Mouse (Mus musculus): ENCODE measurements at regions not wholly inside any gene's neighbourhood (a gene's known extent, or its start where the extent isn't known, plus 50 kb on each side); places are given as distances from the start of the nearest gene placed in this dataset.

DNA sequence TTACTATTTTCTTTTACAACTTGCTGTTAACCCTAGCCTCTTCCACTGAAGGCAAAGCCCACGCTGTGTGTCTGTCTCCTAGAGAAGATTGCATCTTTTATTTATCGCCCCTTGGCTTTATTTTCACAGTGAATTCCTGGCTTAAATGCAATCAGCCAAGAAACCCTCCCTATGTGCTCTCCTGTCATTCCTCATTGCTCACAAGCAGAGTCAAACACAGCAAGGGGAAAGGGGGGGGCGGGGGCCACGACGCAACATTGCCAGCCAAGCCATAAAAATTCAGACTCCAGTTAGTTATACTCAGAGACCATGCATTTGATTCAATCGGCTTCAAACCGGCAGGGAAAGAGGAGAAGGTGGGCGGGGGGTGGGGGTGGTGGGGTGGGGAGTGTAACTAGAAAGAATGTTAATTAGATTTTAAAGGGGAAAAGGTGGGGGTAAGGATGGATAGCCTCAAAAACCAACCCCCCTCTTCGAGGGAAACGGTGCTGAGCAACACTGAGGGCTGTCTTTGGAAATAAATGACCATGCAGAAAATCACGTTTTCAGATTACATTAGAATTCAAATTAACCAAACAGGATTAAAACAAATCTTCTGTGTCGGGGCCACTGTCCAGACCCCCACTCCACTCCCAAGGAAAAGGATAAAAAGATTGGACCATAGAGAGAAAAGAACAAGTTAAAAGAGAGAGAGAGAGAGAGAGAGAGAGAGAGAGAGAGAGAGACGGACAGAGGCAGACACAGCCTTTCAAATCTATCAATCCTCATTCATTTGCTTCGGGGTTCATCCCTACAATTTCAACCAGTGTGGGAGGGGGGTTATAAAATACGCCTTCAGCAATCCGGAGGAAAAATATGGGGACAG lies 156.6 kb upstream of the Smim15 start:
- DNase-seq (ENCODE audit: extremely low spot score, low spot score), result peak; percentile 54
- Histone ChIP-seq H3K9me3 (no peaks in the 10 kb centered on the region), H3K27me3 (ENCODE audit: poor library complexity, severe bottlenecking) (peaks cover 7% of the 10 kb centered on the region), H3K27ac (peak overlapping the region; percentile 97), H3K4me1 (peaks cover 51% of the 10 kb centered on the region), H3K4me3 (peak overlapping the region; percentile 93), H3K36me3 (replicated peaks) (no peaks in the 10 kb centered on the region)
- under 1% methylated on average over 16 of the region's 16 CpGs for WGBS

DNA sequence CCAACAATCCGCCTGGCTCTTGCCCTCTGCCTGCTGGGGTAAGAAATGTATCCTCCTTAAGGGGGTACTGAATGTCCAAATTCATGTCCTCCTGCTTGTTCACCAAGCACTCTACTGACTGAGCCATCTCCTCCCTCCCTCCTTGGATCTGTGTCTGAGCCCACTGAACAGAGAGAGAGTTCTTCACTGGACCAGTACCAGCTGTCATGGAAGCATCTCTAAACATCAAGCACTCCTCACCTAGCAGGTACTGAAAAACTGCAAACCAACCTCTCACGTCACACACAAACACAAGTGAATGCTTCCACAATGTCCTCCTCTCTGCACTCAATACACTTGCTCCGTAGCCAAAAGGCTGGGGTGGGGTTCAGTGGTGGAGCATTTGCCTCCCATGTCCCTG lies 159.4 kb upstream of the Smim15 start:
- no peak overlapping the region for H3K27ac ChIP-seq
- H3K27me3 ChIP-seq (ENCODE audit: poor library complexity, severe bottlenecking), result no peaks in the 10 kb centered on the region
- peaks cover 6% of the 10 kb centered on the region for H3K9me3 ChIP-seq
- peaks cover 13% of the 10 kb centered on the region for H3K36me3 ChIP-seq (replicated peaks)
- 85% methylated on average over 3 of the region's 3 CpGs for WGBS
- no peak overlapping the region for H3K4me3 ChIP-seq
- no peak for DNase-seq (ENCODE audit: extremely low spot score, low spot score)
- peaks cover 39% of the 10 kb centered on the region for H3K4me1 ChIP-seq

DNA sequence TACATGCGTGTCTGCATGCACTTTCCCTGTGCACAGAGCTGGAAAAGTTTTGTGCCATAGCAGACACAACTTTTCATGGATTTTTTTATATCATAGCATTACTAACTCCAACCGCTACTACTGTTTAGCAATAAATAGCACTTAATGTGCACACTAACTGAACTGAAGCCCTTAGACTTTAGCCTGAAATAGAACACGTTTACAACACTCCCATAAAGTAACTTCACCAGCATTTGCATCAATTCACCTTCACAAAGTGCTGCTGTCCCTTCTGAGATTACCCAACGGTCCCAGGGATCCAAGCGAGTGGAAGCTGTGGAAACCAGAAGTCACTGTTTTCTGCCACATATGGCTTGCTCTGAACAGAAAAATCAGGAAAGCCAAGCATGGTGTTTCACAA lies 161.9 kb upstream of the Smim15 start:
- Histone ChIP-seq H3K9me3 (peaks cover 6% of the 10 kb centered on the region), H3K4me1 (peaks cover 34% of the 10 kb centered on the region), H3K36me3 (replicated peaks) (peaks cover 13% of the 10 kb centered on the region), H3K27me3 (ENCODE audit: poor library complexity, severe bottlenecking) (no peaks in the 10 kb centered on the region), H3K27ac (no peak overlapping the region), H3K4me3 (no peak overlapping the region)
- DNase-seq (ENCODE audit: extremely low spot score, low spot score), result no peak
- WGBS, result 91% methylated on average over 5 of the region's 5 CpGs

DNA sequence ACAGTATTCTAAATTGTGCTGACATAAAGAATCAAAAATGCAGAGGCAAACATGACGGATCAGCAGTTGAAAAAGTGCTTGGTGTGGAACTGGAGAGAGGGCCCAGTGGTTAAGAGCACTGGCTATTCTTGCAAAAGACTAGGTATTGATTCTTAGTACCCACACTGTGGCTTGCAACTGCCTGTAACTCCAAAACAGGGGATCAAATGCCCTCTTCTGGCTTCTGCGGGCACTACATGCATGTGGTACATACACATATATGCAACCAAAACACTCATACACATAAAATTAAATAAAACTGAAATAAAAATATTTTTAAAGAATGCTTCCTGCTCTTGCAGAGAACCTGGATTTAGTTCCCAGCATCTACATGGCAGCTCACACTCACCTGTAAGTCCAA lies 163.7 kb upstream of the Smim15 start:
- no peak overlapping the region for H3K27ac ChIP-seq
- no peak overlapping the region for H3K4me3 ChIP-seq
- WGBS, result 95% methylated on average over 2 of the region's 2 CpGs
- H3K4me1 ChIP-seq, result peaks cover 28% of the 10 kb centered on the region
- peaks cover 6% of the 10 kb centered on the region for H3K9me3 ChIP-seq
- no peaks in the 10 kb centered on the region for H3K27me3 ChIP-seq (ENCODE audit: poor library complexity, severe bottlenecking)
- H3K36me3 ChIP-seq (replicated peaks), result peaks cover 13% of the 10 kb centered on the region
- no peak for DNase-seq (ENCODE audit: extremely low spot score, low spot score)

DNA sequence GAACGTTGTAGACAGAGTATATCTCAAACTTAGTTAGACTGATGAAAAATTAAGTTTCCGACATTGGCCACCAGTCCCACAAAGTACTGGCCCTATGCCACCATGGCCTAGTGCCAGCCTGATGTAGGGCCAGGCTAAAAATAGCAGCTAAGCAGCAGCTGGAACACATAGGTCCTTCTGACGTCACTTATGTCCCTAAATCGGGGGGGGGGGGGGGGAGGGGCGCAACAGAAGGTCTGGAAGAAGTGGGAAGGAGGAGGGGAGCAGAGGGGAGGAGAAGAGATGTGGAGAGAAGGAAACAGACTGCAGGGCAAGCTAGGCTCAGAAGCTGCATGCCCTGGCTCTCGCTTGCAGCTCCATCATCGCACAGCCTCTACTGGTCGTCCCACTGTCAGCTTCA lies 164.7 kb upstream of the Smim15 start:
- WGBS, result 95% methylated on average over 7 of the region's 8 CpGs
- H3K4me3 ChIP-seq, result no peak overlapping the region
- H3K9me3 ChIP-seq, result peaks cover 6% of the 10 kb centered on the region
- peaks cover 23% of the 10 kb centered on the region for H3K4me1 ChIP-seq
- DNase-seq (ENCODE audit: extremely low spot score, low spot score), result no peak
- no peak overlapping the region for H3K27ac ChIP-seq
- H3K36me3 ChIP-seq (replicated peaks), result peaks cover 13% of the 10 kb centered on the region
- H3K27me3 ChIP-seq (ENCODE audit: poor library complexity, severe bottlenecking), result no peaks in the 10 kb centered on the region

DNA sequence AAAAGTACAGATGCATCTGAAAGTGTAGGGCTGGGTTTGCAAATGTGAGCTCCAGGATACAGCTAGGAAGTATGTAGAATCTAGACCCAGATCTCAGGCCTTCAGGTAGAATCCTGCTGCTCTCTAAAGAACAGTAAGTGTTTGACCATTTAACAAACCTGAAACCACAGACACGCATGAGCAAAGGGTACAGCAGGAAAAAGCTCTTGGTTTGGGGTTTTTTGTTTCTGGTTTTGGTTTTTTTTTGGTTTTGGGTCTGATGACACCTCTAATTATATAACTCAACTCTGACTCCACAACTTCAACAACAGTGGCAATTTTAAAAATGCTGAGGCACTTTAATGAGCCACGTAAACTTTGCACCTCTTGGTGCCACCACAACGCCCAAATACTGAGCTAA lies 165.3 kb upstream of the Smim15 start:
- Histone ChIP-seq H3K36me3 (replicated peaks) (peaks cover 13% of the 10 kb centered on the region), H3K4me1 (peaks cover 21% of the 10 kb centered on the region), H3K4me3 (no peak overlapping the region), H3K27ac (no peak overlapping the region), H3K9me3 (peaks cover 6% of the 10 kb centered on the region), H3K27me3 (ENCODE audit: poor library complexity, severe bottlenecking) (no peaks in the 10 kb centered on the region)
- WGBS, result 97% methylated on average over 3 of the region's 3 CpGs
- DNase-seq (ENCODE audit: extremely low spot score, low spot score), result no peak

DNA sequence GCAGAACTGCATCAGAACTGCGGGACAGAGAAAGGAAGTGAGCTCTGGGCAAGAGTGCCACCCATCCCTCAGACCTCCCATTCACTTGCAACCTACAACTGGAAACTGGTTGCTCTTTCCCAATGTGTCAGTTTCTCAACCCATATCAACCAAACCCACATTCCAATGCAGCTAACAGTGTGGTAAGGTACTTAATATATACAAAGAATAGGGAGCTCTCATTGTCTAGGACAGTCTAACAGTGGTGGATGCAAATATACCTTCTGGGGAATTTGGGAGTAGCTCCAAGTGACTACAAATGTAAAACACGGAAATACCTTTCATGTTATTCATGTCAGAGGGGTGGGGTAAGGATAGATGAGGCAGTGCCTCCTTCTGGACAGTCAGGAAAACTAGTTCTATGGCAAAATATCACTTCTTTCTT lies 171.0 kb upstream of the Smim15 start:
- Histone ChIP-seq H3K9me3 (no peaks in the 10 kb centered on the region), H3K36me3 (replicated peaks) (no peaks in the 10 kb centered on the region), H3K4me1 (peaks cover 46% of the 10 kb centered on the region), H3K27me3 (ENCODE audit: poor library complexity, severe bottlenecking) (no peaks in the 10 kb centered on the region), H3K27ac (no peak overlapping the region), H3K4me3 (no peak overlapping the region)
- 69% methylated on average over 2 of the region's 2 CpGs for WGBS
- DNase-seq (ENCODE audit: extremely low spot score, low spot score), result no peak

DNA sequence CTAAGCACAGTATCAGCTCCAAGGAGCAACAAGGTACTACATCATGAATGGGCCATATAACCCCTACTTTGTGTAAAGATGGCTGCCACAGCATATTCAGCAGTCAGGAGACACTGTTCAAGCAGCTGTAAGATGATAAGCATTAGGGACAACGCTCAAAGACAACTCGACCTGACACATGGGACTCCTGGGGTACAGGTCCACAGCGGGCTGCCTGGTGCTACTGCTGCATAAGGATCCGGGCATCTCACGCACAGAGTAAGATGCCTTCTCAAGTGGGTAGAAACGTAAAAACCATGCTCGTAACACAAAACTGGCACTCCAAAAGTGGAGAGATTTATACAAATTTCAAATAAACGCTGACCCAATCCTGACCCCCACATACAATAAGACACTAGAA lies 171.7 kb upstream of the Smim15 start:
- Histone ChIP-seq H3K27me3 (ENCODE audit: poor library complexity, severe bottlenecking) (no peaks in the 10 kb centered on the region), H3K4me3 (no peak overlapping the region), H3K36me3 (replicated peaks) (no peaks in the 10 kb centered on the region), H3K4me1 (peaks cover 48% of the 10 kb centered on the region), H3K27ac (no peak overlapping the region), H3K9me3 (no peaks in the 10 kb centered on the region)
- 88% methylated on average over 8 of the region's 8 CpGs for WGBS
- DNase-seq (ENCODE audit: extremely low spot score, low spot score), result no peak

DNA sequence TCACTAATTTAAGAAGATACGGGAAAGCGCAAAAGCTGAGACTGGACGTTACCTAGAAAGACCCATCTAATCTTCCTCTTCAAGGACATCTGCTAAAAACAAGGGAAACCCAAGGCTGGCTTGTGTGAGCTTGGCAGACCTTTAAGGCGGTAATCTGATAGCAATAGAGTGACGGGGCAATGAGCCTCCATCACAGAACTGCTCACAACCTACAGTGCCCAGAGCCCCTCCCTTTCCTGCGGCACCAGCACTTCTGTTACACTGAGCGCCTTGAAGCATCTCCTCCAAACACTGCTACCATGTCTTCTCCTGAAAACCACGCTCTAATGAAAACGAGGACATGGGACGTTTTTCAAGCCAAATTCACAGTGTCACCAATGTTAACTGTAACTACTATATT lies 172.1 kb upstream of the Smim15 start:
- Histone ChIP-seq H3K27me3 (ENCODE audit: poor library complexity, severe bottlenecking) (no peaks in the 10 kb centered on the region), H3K9me3 (no peaks in the 10 kb centered on the region), H3K27ac (no peak overlapping the region), H3K4me3 (no peak overlapping the region), H3K36me3 (replicated peaks) (no peaks in the 10 kb centered on the region), H3K4me1 (peaks cover 44% of the 10 kb centered on the region)
- no peak for DNase-seq (ENCODE audit: extremely low spot score, low spot score)
- 74% methylated on average over 10 of the region's 10 CpGs for WGBS

DNA sequence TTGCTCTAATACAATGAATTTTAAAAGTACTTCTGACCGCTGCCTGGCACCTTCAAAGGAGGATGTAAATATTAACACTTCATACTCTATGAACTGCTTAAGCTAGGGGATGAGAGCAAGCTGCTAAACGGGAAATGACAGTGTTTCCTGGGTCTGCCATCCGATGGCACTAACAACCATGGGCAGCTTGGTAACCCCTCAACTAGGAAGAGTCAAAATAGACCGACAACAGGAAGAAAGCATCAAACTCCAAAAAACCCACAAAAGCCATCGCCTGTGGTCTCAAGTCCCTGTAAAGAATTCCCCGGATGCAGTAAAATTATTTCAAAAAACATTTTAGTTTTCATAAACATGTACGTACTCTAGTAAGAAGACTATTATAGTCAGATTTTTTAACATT lies 175.3 kb upstream of the Smim15 start:
- no peak overlapping the region for H3K4me3 ChIP-seq
- no peaks in the 10 kb centered on the region for H3K36me3 ChIP-seq (replicated peaks)
- no peak for DNase-seq (ENCODE audit: extremely low spot score, low spot score)
- no peaks in the 10 kb centered on the region for H3K9me3 ChIP-seq
- no peak overlapping the region for H3K27ac ChIP-seq
- H3K27me3 ChIP-seq (ENCODE audit: poor library complexity, severe bottlenecking), result no peaks in the 10 kb centered on the region
- H3K4me1 ChIP-seq, result peaks cover 58% of the 10 kb centered on the region
- 90% methylated on average over 7 of the region's 7 CpGs for WGBS

DNA sequence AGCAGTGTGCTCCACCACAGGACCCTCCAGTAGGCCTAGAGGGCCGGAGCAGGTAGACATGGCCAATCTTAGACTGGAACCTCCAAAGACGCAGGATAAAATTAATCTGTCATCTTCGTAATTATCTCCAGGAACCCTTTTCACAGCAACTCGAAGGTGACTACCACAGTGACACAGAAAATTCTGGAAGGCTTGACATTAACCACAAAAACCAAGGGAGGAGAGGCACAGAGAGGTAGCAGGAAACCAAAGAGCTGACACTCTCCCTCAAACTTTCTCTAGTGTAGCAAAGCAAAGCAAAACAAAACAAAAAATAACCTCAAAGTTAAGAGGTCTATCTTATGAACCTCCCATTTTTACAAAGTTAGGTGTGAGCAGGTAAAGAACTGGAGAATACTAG lies 177.4 kb upstream of the Smim15 start:
- H3K27ac ChIP-seq, result no peak overlapping the region
- 90% methylated on average over 4 of the region's 4 CpGs for WGBS

DNA sequence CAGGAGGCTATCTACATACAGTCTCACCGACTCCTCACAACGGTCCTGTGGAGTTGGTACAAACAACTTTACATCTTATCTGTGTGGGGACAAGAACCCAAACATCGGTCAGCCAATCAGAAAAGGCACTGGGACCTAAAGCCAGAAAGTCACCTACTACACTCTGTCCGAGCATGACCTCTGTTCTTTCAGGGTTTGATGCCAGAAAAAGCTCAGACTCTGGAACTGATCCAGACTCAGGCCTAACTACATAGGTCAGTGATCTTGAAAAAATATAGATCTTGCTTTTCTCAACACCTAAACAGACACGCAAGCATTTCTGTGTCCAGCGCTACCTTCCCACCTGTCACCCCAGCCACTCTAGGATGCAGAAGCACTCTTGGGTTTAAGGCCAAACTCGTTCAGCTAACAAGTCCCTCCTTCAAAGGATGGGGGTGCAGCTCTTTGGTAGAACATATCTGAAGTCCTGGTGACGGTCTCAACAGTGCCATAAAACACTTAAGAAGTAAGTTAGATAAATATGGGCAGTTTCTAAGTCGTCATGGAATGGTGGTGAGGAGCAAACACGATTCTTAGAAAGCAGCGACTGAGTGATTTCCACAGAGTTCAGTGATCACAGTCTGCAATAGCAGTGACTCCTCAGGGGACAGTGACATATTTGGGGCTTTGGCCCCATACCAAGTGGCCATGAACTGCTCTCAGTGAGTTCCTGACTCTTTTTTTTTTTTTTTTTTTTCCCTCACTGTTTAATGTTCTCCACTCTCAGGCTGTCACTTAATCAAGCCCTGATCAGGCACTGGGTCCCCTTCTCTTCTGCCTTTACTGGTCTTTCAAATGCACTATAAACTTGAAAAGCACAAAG lies 181.2 kb upstream of the Smim15 start:
- no peaks in the 10 kb centered on the region for H3K36me3 ChIP-seq (replicated peaks)
- 88% methylated on average over 11 of the region's 11 CpGs for WGBS
- no peak for DNase-seq (ENCODE audit: extremely low spot score, low spot score)

More for the DNA sequence above, 177.4 kb upstream of the Smim15 start:
- H3K4me3 ChIP-seq, result no peak overlapping the region
- no peaks in the 10 kb centered on the region for H3K27me3 ChIP-seq (ENCODE audit: poor library complexity, severe bottlenecking)
- H3K9me3 ChIP-seq, result no peaks in the 10 kb centered on the region
- no peaks in the 10 kb centered on the region for H3K36me3 ChIP-seq (replicated peaks)
- DNase-seq (ENCODE audit: extremely low spot score, low spot score), result no peak
- H3K4me1 ChIP-seq, result peaks cover 42% of the 10 kb centered on the region

More for the DNA sequence above, 181.2 kb upstream of the Smim15 start:
- H3K4me3 ChIP-seq, result no peak overlapping the region
- H3K27me3 ChIP-seq (ENCODE audit: poor library complexity, severe bottlenecking), result no peaks in the 10 kb centered on the region
- H3K4me1 ChIP-seq, result peaks cover 36% of the 10 kb centered on the region
- H3K27ac ChIP-seq, result no peak overlapping the region
- H3K9me3 ChIP-seq, result no peaks in the 10 kb centered on the region

Data from forebrain, embryonic 10.5 days (tissue).